Mouse (Mus musculus): Measurements from ENCODE around the gene Prss40. TPM values are rescaled to one million over a fixed set of nuclear protein-coding genes. Genes with fewer than 3 reads are reported as not detected.
A peak's percentile ranks its signal among the peaks of the same experiment; 100 is the strongest.

Gene Prss40
- total RNA-seq (2021): not detected
- long read RNA-seq, experiment 1: 0 reads
- long read RNA-seq, experiment 2: 0 reads

DNA sequence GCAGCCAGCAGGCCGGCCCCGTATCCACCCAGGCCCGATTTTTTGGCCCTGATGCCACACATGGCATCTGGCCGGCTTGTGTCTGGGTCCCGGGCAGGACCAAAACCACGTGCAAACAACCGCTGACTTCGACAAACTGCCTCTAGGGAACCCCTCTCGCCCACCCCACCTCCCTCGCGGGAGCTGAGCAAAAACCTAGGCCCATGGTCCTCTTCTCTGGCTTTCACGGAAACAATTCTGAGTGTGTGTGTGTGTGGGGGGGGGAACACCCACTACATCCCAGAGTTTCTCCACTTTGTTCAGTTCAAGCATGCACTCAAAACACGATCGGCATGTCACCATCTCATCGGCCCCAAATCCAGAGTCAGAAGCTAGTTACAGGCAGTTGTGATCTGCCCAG lies at the start of gene Prss40:
Prss40 (minus strand) TSS at position 101 of the 400 bp plus-strand sequence.
- intact Hi-C loops (cut with DNase I): no loop called here

GRCm38 (mm10) chr1:34602363-34602762 lies 41.6 kb upstream of the Prss40 start:
- peak; percentile 19 to 23 for DNase-seq
- intact Hi-C loops (cut with DNase I): no loop called here

More for the DNA sequence above, at the start of gene Prss40:
- no peak for DNase-seq

DNA sequence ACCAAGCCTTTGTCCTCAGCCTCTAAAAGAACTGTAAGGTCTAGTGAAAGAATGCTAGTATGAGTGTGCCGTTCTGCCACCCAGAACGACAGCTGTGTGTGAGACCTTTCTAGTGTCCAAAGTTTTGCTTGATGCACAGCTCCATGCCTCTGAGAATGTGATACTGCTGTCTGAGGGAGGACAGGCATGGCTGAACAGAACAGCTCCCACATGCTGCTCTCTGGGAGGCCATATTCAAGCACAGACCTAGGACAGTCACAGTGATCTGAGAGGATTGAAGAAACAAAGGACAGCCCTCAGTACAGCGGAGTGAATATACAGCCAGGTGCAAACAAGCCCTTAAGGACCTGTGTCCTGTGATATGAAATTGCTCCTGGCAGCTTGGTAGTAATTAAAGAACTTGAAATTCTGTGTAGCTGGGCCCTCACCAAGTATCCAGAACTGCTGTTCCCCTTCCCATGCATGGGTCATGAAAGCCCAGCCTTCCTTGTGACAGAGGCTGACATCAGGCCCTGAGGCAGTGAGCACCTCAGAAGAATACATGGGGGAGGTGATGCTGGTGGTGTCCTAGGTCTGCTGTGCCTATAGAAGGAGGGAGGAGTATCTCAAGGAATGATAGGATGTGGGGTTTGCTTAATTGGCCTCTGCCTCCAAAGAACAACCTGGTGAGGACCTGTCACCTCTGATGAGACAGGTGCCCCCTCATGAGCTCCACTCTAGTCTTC lies 40.7 kb upstream of the Prss40 start:
- DNase-seq: no peak
- intact Hi-C loops (cut with DNase I): no loop called here

GRCm38 (mm10) chr1:34600000-34600399 lies 39.3 kb upstream of the Prss40 start:
- DNase-seq: no peak
- intact Hi-C loops (cut with DNase I): no loop called here

- intact Hi-C loops (cut with DNase I): no loop called here
Measured at GRCm38 (mm10) chr1:34587298-34588096, 26.8 kb upstream of the Prss40 start.

GRCm38 (mm10) chr1:34584736-34585135 lies 24.0 kb upstream of the Prss40 start:
- no peak for DNase-seq
- intact Hi-C loops (cut with DNase I): no loop called here

More at GRCm38 (mm10) chr1:34587298-34588096, 26.8 kb upstream of the Prss40 start:
- DNase-seq: no peak

DNA sequence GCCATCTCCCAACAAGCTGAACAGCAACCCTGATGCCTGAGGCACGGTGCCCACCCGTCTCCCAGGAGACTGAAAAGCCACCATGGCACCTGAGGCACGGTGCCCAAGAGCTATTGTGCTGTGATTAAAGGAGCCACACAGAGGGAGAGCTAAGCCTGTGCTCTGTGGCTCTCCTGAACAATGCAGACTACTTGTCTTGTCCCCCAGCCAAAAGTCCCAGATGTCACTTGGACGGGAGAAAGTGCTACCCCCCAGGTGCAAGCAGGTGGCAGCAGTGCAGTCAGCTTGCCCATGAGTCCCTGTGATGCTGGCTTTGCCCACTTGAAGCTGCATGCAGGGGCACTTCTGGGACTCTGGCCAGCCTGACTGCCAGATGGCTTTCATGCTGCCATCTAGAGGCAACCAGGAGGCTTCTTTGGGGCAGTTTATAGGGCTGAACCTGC lies 23.1 kb upstream of the Prss40 start:
- intact Hi-C loops (cut with DNase I): no loop called here
- DNase-seq: no peak

DNA sequence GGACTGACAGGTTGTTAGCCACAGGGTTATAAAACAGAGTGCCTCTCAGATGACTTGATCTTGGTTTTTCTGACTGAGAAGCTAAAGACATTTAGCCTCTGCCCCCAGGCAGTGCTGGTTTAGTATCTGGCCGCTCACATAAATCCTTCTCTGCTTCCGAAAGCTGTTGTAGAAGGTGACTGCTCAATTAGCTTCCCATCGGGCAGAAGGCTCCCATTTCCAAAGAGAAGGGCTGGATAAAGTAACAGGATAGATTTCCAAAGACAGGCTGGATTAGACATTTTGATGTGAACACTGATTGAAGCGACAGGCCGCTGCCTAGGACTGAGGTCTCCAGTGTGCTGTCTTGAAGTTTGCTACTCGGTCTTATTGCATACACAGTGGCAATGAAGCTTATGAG lies 21.5 kb upstream of the Prss40 start:
- intact Hi-C loops (cut with DNase I): no loop called here
- DNase-seq: no peak

DNA sequence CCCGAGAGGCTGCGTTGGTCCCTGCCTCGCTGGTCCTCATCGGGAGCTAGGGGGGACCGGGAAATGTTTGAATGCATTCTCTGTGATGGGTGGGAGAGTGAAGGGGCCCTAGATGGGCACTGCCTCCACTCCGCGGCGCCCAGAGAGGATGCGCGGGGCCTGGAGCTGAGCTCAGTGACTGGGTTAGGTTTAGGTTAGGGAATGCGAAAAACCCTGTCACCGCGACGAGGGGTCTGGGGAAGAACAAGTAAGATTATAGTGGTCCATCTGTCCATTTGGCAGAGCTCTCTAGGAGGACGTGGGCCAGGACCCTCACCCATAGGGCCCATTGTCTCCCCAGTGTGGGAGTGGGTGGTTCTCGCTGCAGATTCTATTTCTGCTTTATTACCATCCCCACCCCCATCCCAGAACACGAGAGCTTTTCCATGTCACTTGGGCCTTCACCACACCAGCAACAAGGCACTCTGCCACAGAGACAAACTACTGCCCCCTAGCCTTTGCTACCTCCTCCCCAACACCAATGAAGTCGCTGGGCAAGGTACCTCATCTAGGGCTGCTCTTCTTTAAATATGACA lies 19.1 kb upstream of the Prss40 start:
- intact Hi-C loops (cut with DNase I): no loop called here
- no peak for DNase-seq

- intact Hi-C loops (cut with DNase I): no loop called here
- DNase-seq: no peak
Measured at GRCm38 (mm10) chr1:34578851-34579781, 18.4 kb upstream of the Prss40 start, which contains the start of gene Amer3. Gene Amer3, plus strand, starts transcription at chr1:34579657.

DNA sequence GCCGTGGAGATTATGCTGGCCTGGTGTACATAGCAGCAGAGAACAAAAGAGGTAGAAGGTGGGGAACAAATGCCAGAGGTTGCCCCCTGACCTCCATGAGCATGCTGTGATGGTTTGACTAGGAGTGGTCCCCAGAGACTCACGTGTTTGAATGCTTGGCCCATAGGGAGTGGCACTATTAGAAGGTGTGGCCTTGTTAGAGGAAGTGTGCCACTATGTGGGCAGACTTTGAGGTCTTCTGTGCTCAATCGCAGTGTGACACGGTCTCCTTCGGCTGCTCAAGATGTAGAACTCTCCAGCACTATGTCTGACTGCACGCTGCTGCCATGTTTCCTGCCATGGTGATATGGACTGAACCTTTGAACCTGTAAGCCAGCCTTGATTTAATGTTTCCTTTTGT lies 12.5 kb upstream of the Prss40 start:
- DNase-seq: no peak
- intact Hi-C loops (cut with DNase I): no loop called here

- DNase-seq: no peak
- intact Hi-C loops (cut with DNase I): no loop called here
Measured at GRCm38 (mm10) chr1:34571431-34571830, 10.7 kb upstream of the Prss40 start.

DNA sequence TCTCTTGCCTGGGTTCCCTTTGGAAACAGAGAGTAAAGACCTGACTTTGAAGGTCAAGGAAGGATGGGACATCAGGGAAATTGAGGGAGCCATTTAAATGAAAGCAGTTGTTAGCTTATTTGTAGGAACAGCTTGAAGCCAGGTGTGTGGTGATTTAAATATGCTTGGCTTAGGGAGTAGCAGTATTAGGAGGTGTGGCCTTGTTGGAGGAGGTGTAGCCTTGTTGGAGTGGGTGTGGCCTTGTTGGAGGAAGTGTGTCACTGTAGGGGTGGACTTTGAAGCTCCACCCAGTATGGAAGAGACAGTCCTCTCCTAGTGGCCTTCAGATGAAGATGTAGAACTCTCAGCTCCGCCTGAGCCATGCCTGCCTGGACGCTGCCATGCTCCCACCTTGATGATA lies 9.1 kb upstream of the Prss40 start:
- intact Hi-C loops (cut with DNase I): no loop called here
- DNase-seq: no peak

DNA sequence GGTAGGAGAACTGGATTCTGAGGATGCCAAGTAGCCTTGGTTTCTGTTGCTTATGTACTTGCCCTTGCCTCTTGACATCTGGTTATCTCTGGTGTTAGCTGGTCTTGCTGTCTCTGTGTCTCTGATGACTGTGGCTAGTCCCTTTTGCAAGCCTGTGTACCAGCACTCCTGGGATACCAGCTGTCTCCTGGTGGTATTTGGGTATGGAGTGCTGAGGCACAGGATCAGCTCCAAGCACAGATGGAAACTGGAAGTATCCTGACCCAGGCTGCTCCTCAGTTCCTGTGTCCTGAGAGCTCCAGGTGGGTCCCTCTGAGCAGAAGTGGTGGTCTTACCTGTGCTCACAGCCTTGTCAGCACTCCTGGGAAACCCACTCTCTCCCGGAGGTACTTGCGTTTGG lies 7.4 kb upstream of the Prss40 start:
- intact Hi-C loops (cut with DNase I): no loop called here
- DNase-seq: no peak

DNA sequence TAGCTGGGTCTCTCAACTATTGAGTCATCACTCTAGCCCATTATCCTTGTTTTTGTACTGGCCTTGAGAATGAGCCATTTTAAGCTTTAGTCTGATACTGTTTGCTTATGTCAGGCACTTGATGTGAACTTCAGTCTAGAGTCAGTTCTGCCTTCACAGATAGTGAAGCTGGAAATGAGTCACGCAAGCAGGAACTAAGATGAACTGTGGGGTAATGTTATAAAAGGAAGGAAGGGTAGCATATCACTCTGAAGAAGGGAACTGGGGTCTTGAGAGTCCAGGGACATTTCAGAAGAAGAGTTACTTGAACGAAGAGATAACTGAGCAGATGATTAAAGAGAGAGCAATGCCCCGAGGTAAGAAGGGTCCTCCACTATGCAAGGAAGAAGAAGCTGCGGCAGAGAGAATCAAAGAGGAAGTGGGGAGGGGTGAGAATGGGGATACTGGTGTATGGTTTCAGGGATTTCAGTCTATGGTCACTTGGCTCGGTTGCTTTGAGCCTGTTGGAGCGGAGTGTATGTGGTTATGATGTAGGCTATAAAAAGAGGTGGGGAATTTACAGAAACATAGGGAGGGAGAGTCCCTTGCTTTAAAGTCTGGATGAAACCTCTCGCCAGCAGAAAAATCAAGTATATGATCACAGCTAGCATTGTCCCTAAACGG lies 3.8 kb upstream of the Prss40 start:
- DNase-seq: no peak
- intact Hi-C loops (cut with DNase I): no loop called here

- intact Hi-C loops (cut with DNase I): no loop called here
- no peak for DNase-seq
Measured at GRCm38 (mm10) chr1:34554275-34554674, 6.5 kb downstream of the Prss40 start.

DNA sequence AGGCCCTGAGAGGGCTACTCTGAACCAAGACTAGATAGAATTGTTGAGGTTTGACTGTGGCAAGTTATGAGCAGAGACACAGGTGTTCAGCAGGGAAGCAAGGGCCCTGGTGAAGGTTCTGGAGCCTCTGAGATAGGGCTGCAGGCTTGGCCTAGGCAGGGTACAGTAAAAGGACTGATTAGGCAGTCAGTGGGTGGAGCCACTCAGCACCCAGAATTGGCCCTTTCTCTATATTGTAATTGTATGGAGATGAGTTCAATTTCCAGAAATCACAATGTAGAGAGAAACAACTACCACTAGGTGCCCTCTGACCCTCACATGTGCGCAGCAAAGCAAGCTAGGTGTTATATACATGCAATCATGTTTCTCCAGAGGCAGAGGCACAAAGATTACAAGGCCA lies 7.1 kb downstream of the Prss40 start:
- no peak for DNase-seq
- intact Hi-C loops (cut with DNase I): no loop called here

DNA sequence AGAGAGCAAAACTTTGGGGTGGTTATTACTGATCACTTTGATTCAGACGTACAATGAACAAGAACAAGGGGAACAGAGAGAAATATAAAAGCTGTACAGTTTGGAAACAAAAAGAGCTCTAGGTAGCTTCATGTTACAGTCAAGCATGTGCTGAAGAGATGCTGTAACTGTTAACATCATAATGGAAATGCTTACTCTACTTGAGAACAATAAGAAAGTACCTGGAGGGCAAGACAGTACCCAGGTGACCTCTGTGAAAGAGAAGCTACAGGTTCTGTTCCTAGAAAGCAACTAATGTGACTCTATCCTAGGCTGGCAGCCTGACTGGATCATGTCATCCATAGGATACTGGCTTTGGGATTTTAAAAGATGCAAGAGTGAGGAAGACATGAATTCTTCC lies 13.7 kb downstream of the Prss40 start:
- no peak for DNase-seq
- intact Hi-C loops (cut with DNase I): no loop called here

GRCm38 (mm10) chr1:34536767-34537485 lies 23.8 kb downstream of the Prss40 start:
- no peak for DNase-seq
- intact Hi-C loops (cut with DNase I): no loop called here

Measured in gastrocnemius, postnatal 36 days (tissue).